In the genomic region with DNA sequence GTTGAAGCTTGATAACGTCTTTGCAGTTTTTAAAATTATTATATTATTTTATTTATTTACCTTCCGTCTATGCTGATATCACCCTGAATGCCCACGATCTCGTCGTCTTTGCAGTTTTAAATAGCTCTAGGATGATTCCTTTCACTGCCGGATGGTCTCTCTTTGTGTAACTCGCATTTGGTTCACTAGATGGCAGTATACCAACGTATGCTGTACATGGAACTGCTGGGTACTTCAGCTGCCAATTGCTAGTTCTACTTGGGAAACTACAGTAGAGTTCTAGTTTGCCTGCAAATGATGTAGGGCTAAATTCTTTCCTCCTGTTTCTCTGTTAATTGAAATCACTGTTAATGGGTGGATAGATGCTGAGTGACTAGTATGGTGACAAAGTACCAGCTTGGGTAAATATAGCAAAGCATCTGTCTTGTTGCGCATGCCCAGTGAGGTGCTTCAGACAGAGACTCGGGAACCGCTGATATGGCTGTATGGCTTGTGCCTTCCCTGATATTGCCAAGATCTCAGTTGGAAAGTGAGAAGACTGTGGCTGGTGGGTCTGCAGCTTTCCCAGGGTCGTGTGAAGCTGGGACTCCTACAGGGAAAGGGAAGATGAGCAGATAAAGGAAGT, we compare ENCODE assay signal across 9 mouse cellular contexts. TPM values are rescaled to one million over a fixed set of nuclear protein-coding genes. Genes with fewer than 3 reads are reported as not detected.
DNase-seq lines count a peak whose midpoint lies in the region; ATAC-seq and TF ChIP-seq lines count a peak whose summit lies in the region.
"Had no signal": no experiment of that assay in that cellular context is flagged by ENCODE, and none has a peak within 500 bp of the region (broad histone marks: within the 10 kb centered on the region; RNA-seq: fewer than 3 reads in every experiment).

No protein-coding gene starts in this region.

- H3K79me2 ChIP-seq in MEL (ENCODE audit: control insufficient read depth, insufficient read depth, low read length, poor library complexity), result no peaks in the 10 kb centered on the region

- H3K27ac ChIP-seq in MEL (ENCODE audit: control insufficient read depth, low read depth, low read length), result no peak overlapping the region
- no peak overlapping the region for H3K27ac ChIP-seq in stomach, embryonic 14.5 days (ENCODE audit: low read length)
- H3K27ac ChIP-seq: macrophage had no signal

- no peak for TF ChIP-seq POLR2A in MEL (IDR thresholded peaks at IDR 0.05; ENCODE audit: control insufficient read depth in 1 of 2, insufficient read depth in 1 of 2, low read depth in 1 of 2, low read length in 2 of 2, poor library complexity in 1 of 2)

- H3K4me1 ChIP-seq in MEL (ENCODE audit: control insufficient read depth in 1 of 2, insufficient read depth in 2 of 2, low read length in 2 of 2), result peaks cover 4 to 6% of the 10 kb centered on the region in 2 experiments; a peak in 3 of 4 replicates
- H3K4me1 ChIP-seq in stomach, embryonic 14.5 days (ENCODE audit: control insufficient read depth, insufficient read depth, low read length), result no peaks in the 10 kb centered on the region

- TF ChIP-seq EP300 in MEL (IDR thresholded peaks at IDR 0.05; ENCODE audit: low read depth in 1 of 2, low read length in 2 of 2), result no peak

- TF ChIP-seq CTCF in MEL (IDR thresholded peaks at IDR 0.05 in 2 of 3, conservative IDR thresholded peaks at IDR 0.05 in 1 of 3; ENCODE audit: control insufficient read depth in 1 of 3, insufficient read depth in 1 of 3, low read depth in 2 of 3, low read length in 3 of 3, poor library complexity in 1 of 3, severe bottlenecking in 1 of 3), result peak; percentile 59 to 86 (median 74)

- WGBS in stomach, embryonic 14.5 days, result 33% methylated on average over 12 of the region's 12 CpGs

- peak; percentile 74 for DNase-seq in adrenal gland, postnatal 10 days
- DNase-seq in adrenal gland, postnatal 4 days (ENCODE audit: low spot score in 2 of 2), result no peak
- peak; percentile 85 for DNase-seq in MEL (ENCODE audit: low read depth, low spot score)
- peak; percentile 61 to 93 for DNase-seq in layer of hippocampus, adult 18-20 months (ENCODE audit: low spot score in 2 of 2)
- peak; percentile 89 for DNase-seq in lung, postnatal 10 days

- peak; percentile 94 for ATAC-seq in common myeloid progenitor, adult 5-6 weeks (replicated peaks; ENCODE audit: low read depth, poor library complexity, severe bottlenecking)
- peak; percentile 81 for ATAC-seq in granulocyte monocyte progenitor cell, adult 5-6 weeks (replicated peaks; ENCODE audit: poor library complexity, severe bottlenecking)
- ATAC-seq in stomach, embryonic 14.5 days (ENCODE audit: insufficient number of reproducible peaks, insufficient read depth, low FRiP score, low read depth), result peak; percentile 61; the same call in 1 of the 2 replicates

- peak; percentile 82 for TF ChIP-seq RAD21 in MEL (IDR thresholded peaks at IDR 0.05; ENCODE audit: low read depth, low read length)

- no peak overlapping the region for H3K4me2 ChIP-seq in stomach, embryonic 14.5 days (replicated peaks; ENCODE audit: low read depth, low read length)

- H3K9ac ChIP-seq in MEL (ENCODE audit: control insufficient read depth, low read depth, low read length, poor library complexity, severe bottlenecking), result no peak overlapping the region
- no peak overlapping the region for H3K9ac ChIP-seq in stomach, embryonic 14.5 days (replicated peaks; ENCODE audit: low read depth, low read length)

- H3K27me3 ChIP-seq in MEL (ENCODE audit: control insufficient read depth in 1 of 2, insufficient read depth in 2 of 2, low read length in 2 of 2), result no peaks in the 10 kb centered on the region
- no peaks in the 10 kb centered on the region for H3K27me3 ChIP-seq in stomach, embryonic 14.5 days (ENCODE audit: control insufficient read depth, insufficient read depth, low read length)

- H3K4me3 ChIP-seq in MEL (ENCODE audit: control insufficient read depth in 1 of 2, insufficient read depth in 1 of 2, low read depth in 2 of 2, low read length in 2 of 2), result no peak overlapping the region
- no peak overlapping the region for H3K4me3 ChIP-seq in stomach, embryonic 14.5 days (ENCODE audit: low read depth, low read length)

- no peaks in the 10 kb centered on the region for H3K9me3 ChIP-seq in MEL (replicated peaks; ENCODE audit: insufficient read depth, low read length)
- H3K9me3 ChIP-seq in stomach, embryonic 14.5 days (ENCODE audit: control insufficient read depth, low read depth, low read length), result no peaks in the 10 kb centered on the region

- H3K36me3 ChIP-seq in MEL (ENCODE audit: control insufficient read depth in 1 of 2, insufficient read depth in 2 of 2, low read length in 2 of 2), result no peaks in the 10 kb centered on the region; a peak in 1 of 4 replicates
- no peaks in the 10 kb centered on the region for H3K36me3 ChIP-seq in stomach, embryonic 14.5 days (ENCODE audit: control insufficient read depth, insufficient read depth, low read length)

TF ChIP-seq in MEL, 35 proteins besides CTCF, POLR2A, EP300 and RAD21 (continues in another document):
- 0 out of 2 replicates have a peak, but pooled peaks have one; percentile 18 for TF ChIP-seq BHLHE40 (IDR thresholded peaks at IDR 0.05; ENCODE audit: borderline replicate concordance, low read depth, low read length)
- TF ChIP-seq ZNF384 (IDR thresholded peaks at IDR 0.05; ENCODE audit: low read depth, low read length), result no peak
- no peak for TF ChIP-seq ETS1 (IDR thresholded peaks at IDR 0.05; ENCODE audit: low read depth, low read length)
- no peak for TF ChIP-seq RCOR1 (IDR thresholded peaks at IDR 0.05; ENCODE audit: low read depth, low read length)
- TF ChIP-seq MXI1 (IDR thresholded peaks at IDR 0.05; ENCODE audit: low read depth, low read length), result no peak
- TF ChIP-seq POLR2AphosphoS5 (IDR thresholded peaks at IDR 0.05; ENCODE audit: borderline replicate concordance, low read depth, low read length), result no peak
- peak; percentile 84 for TF ChIP-seq SMC3 (IDR thresholded peaks at IDR 0.05; ENCODE audit: low read depth, low read length)
- no peak for TF ChIP-seq MAZ (IDR thresholded peaks at IDR 0.05; ENCODE audit: low read depth, low read length)
- no peak for TF ChIP-seq CHD1 (IDR thresholded peaks at IDR 0.05; ENCODE audit: low read depth, low read length)
- no peak for TF ChIP-seq NELFE (IDR thresholded peaks at IDR 0.05; ENCODE audit: low read depth, low read length)
- TF ChIP-seq HCFC1 (IDR thresholded peaks at IDR 0.05; ENCODE audit: low read depth, low read length), result no peak
- TF ChIP-seq ELF1 (IDR thresholded peaks at IDR 0.05; ENCODE audit: low read depth, low read length), result peak; percentile 11; the same call in 1 of the 2 replicates
- TF ChIP-seq TAL1 (IDR thresholded peaks at IDR 0.05; ENCODE audit: low read length), result no peak
- no peak for TF ChIP-seq GABPA (IDR thresholded peaks at IDR 0.05; ENCODE audit: low read depth, low read length)
- no peak for TF ChIP-seq TCF12 (IDR thresholded peaks at IDR 0.05; ENCODE audit: low read depth, low read length)
- TF ChIP-seq MAX (IDR thresholded peaks at IDR 0.05; ENCODE audit: low read length), result no peak
- no peak for TF ChIP-seq TBP (IDR thresholded peaks at IDR 0.05; ENCODE audit: low read depth, low read length)
- TF ChIP-seq E2F4 (IDR thresholded peaks at IDR 0.05; ENCODE audit: borderline replicate concordance, low read depth, low read length), result no peak
- TF ChIP-seq ZC3H11A (IDR thresholded peaks at IDR 0.05; ENCODE audit: low read depth, low read length), result peak; percentile 58
- no peak for TF ChIP-seq NRF1 (IDR thresholded peaks at IDR 0.05; ENCODE audit: insufficient read depth, low read depth, low read length, poor library complexity, severe bottlenecking)
- no peak for TF ChIP-seq ZMIZ1 (IDR thresholded peaks at IDR 0.05; ENCODE audit: low read depth, low read length)
- TF ChIP-seq MYC (IDR thresholded peaks at IDR 0.05; ENCODE audit: low read depth, low read length), result no peak
- TF ChIP-seq UBTF (IDR thresholded peaks at IDR 0.05; ENCODE audit: borderline replicate concordance, insufficient read depth, low read depth, low read length), result no peak

RNA-seq across cellular contexts. Expression of a gene that starts 22.6 kb away (rescaled TPM):
- total RNA-seq in adrenal gland, postnatal 10 days (2021), result 10 to 100 TPM; 34.5 to 35.9 TPM
- total RNA-seq in adrenal gland, postnatal 4 days (2021), result 10 to 100 TPM; 34.4 to 41.1 TPM
- total RNA-seq in MEL (2012; rRNA removed), result 32.1 and 40.0 TPM in 2 replicates
- 10 to 100 TPM in 1 of 2 experiments, not detected in 1; 24.3 TPM for polyA plus RNA-seq in MEL (2012; ENCODE audit: insufficient read depth in 1 of 2, insufficient read length in 2 of 2, low read depth in 1 of 2, low replicate concordance in 2 of 2, missing spikeins in 1 of 2)
- 37.7 and 59.4 TPM in 2 replicates for total RNA-seq in common myeloid progenitor, adult 5-6 weeks (2017)
- total RNA-seq in granulocyte monocyte progenitor cell, adult 5-6 weeks (2014; fragmentation: Nextera tagmentation), result 23.8 and 24.3 TPM in 2 replicates
- total RNA-seq in granulocyte monocyte progenitor cell, adult 5-6 weeks (2017), result 37.7 and 48.3 TPM in 2 replicates
- total RNA-seq in layer of hippocampus, adult 18-20 months (2021), result 10 to 100 TPM; 35.9 to 37.4 TPM
- polyA plus RNA-seq in stomach, embryonic 14.5 days (2014; fragmentation: Nextera tagmentation; extraction: Ambion mirVana), result 64.9 and 69.3 TPM in 2 replicates

RNA-seq across cellular contexts. Expression of a gene that starts 49.2 kb away (rescaled TPM):
- not detected for total RNA-seq in adrenal gland, postnatal 10 days (2021)
- total RNA-seq in adrenal gland, postnatal 4 days (2021), result under 1 TPM in 1 of 2 experiments, not detected in 1; 0.73 TPM
- total RNA-seq in MEL (2012; rRNA removed), result not detected in 2 replicates
- not detected for polyA plus RNA-seq in MEL (2012; ENCODE audit: insufficient read depth in 1 of 2, insufficient read length in 2 of 2, low read depth in 1 of 2, low replicate concordance in 2 of 2, missing spikeins in 1 of 2)
- not detected in 2 replicates for total RNA-seq in common myeloid progenitor, adult 5-6 weeks (2017)
- not detected in 2 replicates for total RNA-seq in granulocyte monocyte progenitor cell, adult 5-6 weeks (2014; fragmentation: Nextera tagmentation)
- not detected in 2 replicates for total RNA-seq in granulocyte monocyte progenitor cell, adult 5-6 weeks (2017)
- not detected for total RNA-seq in layer of hippocampus, adult 18-20 months (2021)
- polyA plus RNA-seq in stomach, embryonic 14.5 days (2014; fragmentation: Nextera tagmentation; extraction: Ambion mirVana), result not detected in 2 replicates
- polyA plus RNA-seq: macrophage had no signal

RNA-seq across cellular contexts. Expression of a gene that starts 54.9 kb away (rescaled TPM):
- under 1 TPM; 0.94 to 0.99 TPM for total RNA-seq in adrenal gland, postnatal 10 days (2021)
- 1 to 10 TPM; 2.0 to 2.5 TPM for total RNA-seq in adrenal gland, postnatal 4 days (2021)
- total RNA-seq in MEL (2012; rRNA removed), result not detected in 2 replicates
- not detected for polyA plus RNA-seq in MEL (2012; ENCODE audit: insufficient read depth in 1 of 2, insufficient read length in 2 of 2, low read depth in 1 of 2, low replicate concordance in 2 of 2, missing spikeins in 1 of 2)
- 0.58 and 1.2 TPM in 2 replicates for total RNA-seq in common myeloid progenitor, adult 5-6 weeks (2017)
- total RNA-seq in granulocyte monocyte progenitor cell, adult 5-6 weeks (2014; fragmentation: Nextera tagmentation), result 2.5 and 4.9 TPM in 2 replicates
- total RNA-seq in granulocyte monocyte progenitor cell, adult 5-6 weeks (2017), result 4.7 and 6.7 TPM in 2 replicates
- total RNA-seq in layer of hippocampus, adult 18-20 months (2021), result 1 to 10 TPM; 1.1 to 1.4 TPM
- polyA plus RNA-seq in stomach, embryonic 14.5 days (2014; fragmentation: Nextera tagmentation; extraction: Ambion mirVana), result 0.59 and 1.1 TPM in 2 replicates

Comparison
In these comparisons a context has a peak if more than half of its experiments do, and no peak if none do; other contexts are left out.
1. DNase-seq: peak in adrenal gland, postnatal 10 days (single experiment), MEL (single experiment), layer of hippocampus, adult 18-20 months (2 of 2) and lung, postnatal 10 days (single experiment); none in adrenal gland, postnatal 4 days (0 of 2).
2. Peak in every context shown above with its lines, with median percentiles within 50 percentile points of each other: ATAC-seq.